Mouse (Mus musculus) thymus, adult 2 months (tissue): Measurements from ENCODE around the gene Tspan7. TPM values are rescaled to one million over a fixed set of nuclear protein-coding genes. Genes with fewer than 3 reads are reported as not detected.
A peak's percentile ranks its signal among the peaks of the same experiment; 100 is the strongest.

Experiments
- DNase-seq: peaks from one replicate; pipeline ENCODE4 v3.0.0; 2021
- H3K27ac ChIP-seq: fragments of 200-500 bp; 2 replicates; pipeline ENCODE4 v1.5.1; 2012; ENCODE audit warnings: low read length, control low read depth; ENCODE audit not compliant: control insufficient read depth, insufficient read depth
- H3K27me3 ChIP-seq: fragments of 200-500 bp; 2 replicates; pipeline ENCODE4 v1.6.1; 2012; ENCODE audit warnings: mild to moderate bottlenecking, low read length, moderate library complexity, mixed read lengths; ENCODE audit not compliant: control insufficient read depth, insufficient read depth
- H3K36me3 ChIP-seq: fragments of 200-500 bp; 2 replicates; pipeline ENCODE4 v1.6.1; 2012; ENCODE audit warnings: mild to moderate bottlenecking, low read length, moderate library complexity; ENCODE audit not compliant: control insufficient read depth, insufficient read depth
- H3K4me1 ChIP-seq: fragments of 200-500 bp; replicated peaks from 2 replicates; pipeline ENCODE4 v1.6.1; 2012; ENCODE audit warnings: low read length; ENCODE audit not compliant: control insufficient read depth, insufficient read depth
- H3K4me3 ChIP-seq: fragments of 200-500 bp; 2 replicates; pipeline ENCODE4 v1.5.1; 2012; ENCODE audit warnings: mild to moderate bottlenecking, low read length, control low read depth, moderate library complexity; ENCODE audit not compliant: control insufficient read depth, insufficient read depth
- CTCF ChIP-seq: fragments of 200-500 bp; IDR thresholded peaks from 2 replicates; pipeline ENCODE4 v1.5.1; 2012; ENCODE audit warnings: mild to moderate bottlenecking, control low read depth, low read length, moderate library complexity, borderline replicate concordance; ENCODE audit not compliant: control insufficient read depth, poor library complexity, insufficient read depth; ENCODE audit errors: extremely low read depth
- POLR2A ChIP-seq: fragments of 200-500 bp; IDR thresholded peaks from 2 replicates; pipeline ENCODE4 v1.6.1; 2012; ENCODE audit warnings: mild to moderate bottlenecking, low read length, control low read depth, moderate library complexity; ENCODE audit not compliant: control insufficient read depth, poor library complexity, insufficient read depth; ENCODE audit errors: extremely low read depth
- WGBS: fragments of 180-500 bp; shearing (Covaris S2); methylation state at CpG from one replicate; pipeline ENCODE4 v1.1.7; 2018; 5-methylcytosine and 5-hydroxymethylcytosine counted together
- polyA plus RNA-seq: library from polyadenylated mRNA; depleted of rRNA; stranded (reverse); fragments of >200 nt; gene quantifications from 2 replicates; pipeline ENCODE4 v1.2.3, GENCODE M21; 2012

The Tspan7 gene
- polyA plus RNA-seq, 1 experiment: 23.4 TPM

GRCm38 (mm10) chrX:10479031-10479886 lies 5.7 kb upstream of the Tspan7 start:
- Histone ChIP-seq H3K27me3 (no peaks in the 10 kb centered on the region), H3K4me3 (no peak overlapping the region), H3K27ac (no peak overlapping the region), H3K36me3 (no peaks in the 10 kb centered on the region), H3K4me1 (no peaks in the 10 kb centered on the region)
- WGBS: 94% methylated on average over 10 of the region's 10 CpGs
- TF ChIP-seq POLR2A (no peak), CTCF (no peak)
- DNase-seq: no peak

- Histone ChIP-seq H3K27me3 (no peaks in the 10 kb centered on the region), H3K36me3 (no peaks in the 10 kb centered on the region), H3K4me1 (no peaks in the 10 kb centered on the region), H3K27ac (no peak overlapping the region), H3K4me3 (no peak overlapping the region)
- no peak for DNase-seq
- TF ChIP-seq POLR2A: no peak
- no peak for TF ChIP-seq CTCF
- 96% methylated on average over 4 of the region's 4 CpGs for WGBS
Measured at GRCm38 (mm10) chrX:10479943-10480342, 5.0 kb upstream of the Tspan7 start.

GRCm38 (mm10) chrX:10485664-10486211 lies 780 bp downstream of the Tspan7 start:
- peak; percentile 4 for DNase-seq
- no peaks in the 10 kb centered on the region for H3K4me1 ChIP-seq
- 4% methylated on average over 27 of the region's 27 CpGs for WGBS
- peak overlapping the region; percentile 11; the same call in 1 of the 2 replicates for H3K4me3 ChIP-seq
- TF ChIP-seq CTCF (no peak), POLR2A (no peak)
- no peaks in the 10 kb centered on the region for H3K36me3 ChIP-seq
- no peak overlapping the region for H3K27ac ChIP-seq
- H3K27me3 ChIP-seq: no peaks in the 10 kb centered on the region

- WGBS: 100% methylated on average over 2 of the region's 2 CpGs
- H3K27me3 ChIP-seq: no peaks in the 10 kb centered on the region
- no peak for DNase-seq
- H3K36me3 ChIP-seq: no peaks in the 10 kb centered on the region
- no peak overlapping the region for H3K27ac ChIP-seq
- no peak overlapping the region for H3K4me3 ChIP-seq
- TF ChIP-seq CTCF: no peak
- no peak for TF ChIP-seq POLR2A
- no peaks in the 10 kb centered on the region for H3K4me1 ChIP-seq
Measured at GRCm38 (mm10) chrX:10498580-10498979, 13.6 kb downstream of the Tspan7 start.

DNA sequence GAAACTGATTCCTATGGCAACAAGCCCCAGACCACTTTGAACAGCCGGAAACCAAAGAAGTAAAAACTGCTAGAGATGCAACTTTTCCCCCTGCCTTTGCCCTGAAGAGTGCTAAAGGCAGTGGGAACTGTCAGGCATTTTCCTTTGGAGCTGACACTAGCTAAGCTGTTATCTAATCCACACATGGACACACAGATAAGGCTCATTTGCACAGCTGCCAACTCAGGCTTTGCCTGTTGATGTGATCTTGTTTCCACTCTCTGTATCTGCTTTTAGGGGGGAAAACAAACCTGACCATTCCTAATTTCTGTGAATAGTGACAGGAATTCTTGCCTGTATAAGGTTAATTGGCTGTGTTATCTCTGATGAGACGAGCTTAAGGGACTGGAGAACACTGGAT lies 17.7 kb downstream of the Tspan7 start:
- 88% methylated on average over 2 of the region's 2 CpGs for WGBS
- no peak for DNase-seq
- H3K4me1 ChIP-seq: no peaks in the 10 kb centered on the region
- no peak overlapping the region for H3K27ac ChIP-seq
- TF ChIP-seq POLR2A (no peak), CTCF (no peak)
- H3K4me3 ChIP-seq: no peak overlapping the region
- H3K36me3 ChIP-seq: no peaks in the 10 kb centered on the region
- no peaks in the 10 kb centered on the region for H3K27me3 ChIP-seq

- no peak for DNase-seq
- WGBS: 68% methylated on average over 5 of the region's 5 CpGs
Measured at GRCm38 (mm10) chrX:10514417-10514816, 29.5 kb downstream of the Tspan7 start.

More at GRCm38 (mm10) chrX:10514417-10514816, 29.5 kb downstream of the Tspan7 start:
- no peak for TF ChIP-seq POLR2A
- no peak for TF ChIP-seq CTCF
- Histone ChIP-seq H3K36me3 (no peaks in the 10 kb centered on the region), H3K4me1 (no peaks in the 10 kb centered on the region), H3K27me3 (no peaks in the 10 kb centered on the region), H3K4me3 (no peak overlapping the region), H3K27ac (no peak overlapping the region)
